Mouse (Mus musculus) hindbrain, embryonic 10.5 days (tissue): Measurements from ENCODE around the gene Kitl. TPM values are rescaled to one million over a fixed set of nuclear protein-coding genes. Genes with fewer than 3 reads are reported as not detected.

Experiments
- DNase-seq: peaks from one replicate; pipeline ENCODE4 v3.0.0-alpha.2; 2017; ENCODE audit warnings: low spot score
- H3K27ac ChIP-seq: fragments of 300-500 bp; sonication (generic); 2 replicates; pipeline ENCODE4 v1.5.1; 2016; ENCODE audit warnings: mild to moderate bottlenecking, moderate library complexity
- H3K27me3 ChIP-seq: fragments of 300-500 bp; sonication (generic); 2 replicates; pipeline ENCODE4 v1.6.1; 2016; ENCODE audit warnings: mild to moderate bottlenecking; ENCODE audit not compliant: poor library complexity, insufficient read depth, severe bottlenecking
- H3K36me3 ChIP-seq: fragments of 300-500 bp; sonication (generic); 2 replicates; pipeline ENCODE4 v1.6.1; 2016; ENCODE audit warnings: mild to moderate bottlenecking, moderate library complexity
- H3K4me1 ChIP-seq: fragments of 300-500 bp; sonication (generic); replicated peaks from 2 replicates; pipeline ENCODE4 v1.6.1; 2016; ENCODE audit warnings: mild to moderate bottlenecking
- H3K4me3 ChIP-seq: fragments of 300-500 bp; sonication (generic); 2 replicates; pipeline ENCODE4 v1.5.1; 2016; ENCODE audit warnings: mild to moderate bottlenecking, moderate library complexity
- H3K9me3 ChIP-seq: fragments of 300-500 bp; sonication (generic); 2 replicates; pipeline ENCODE4 v1.6.1; 2016; ENCODE audit warnings: mild to moderate bottlenecking, moderate library complexity
- WGBS: fragments of 180-500 bp; shearing (Covaris S2); methylation state at CpG from one replicate; pipeline ENCODE4 v1.1.7; 2016; 5-methylcytosine and 5-hydroxymethylcytosine counted together
- polyA plus RNA-seq: library from polyadenylated mRNA; unstranded; fragments of >200 nt; fragmentation: Nextera tagmentation; extraction: Ambion mirVana; gene quantifications from 2 replicates; pipeline ENCODE4 v1.2.1, GENCODE M21; 2016

Gene Kitl
- polyA plus RNA-seq, 1 experiment from 2014 or later: 12.1 TPM

DNA sequence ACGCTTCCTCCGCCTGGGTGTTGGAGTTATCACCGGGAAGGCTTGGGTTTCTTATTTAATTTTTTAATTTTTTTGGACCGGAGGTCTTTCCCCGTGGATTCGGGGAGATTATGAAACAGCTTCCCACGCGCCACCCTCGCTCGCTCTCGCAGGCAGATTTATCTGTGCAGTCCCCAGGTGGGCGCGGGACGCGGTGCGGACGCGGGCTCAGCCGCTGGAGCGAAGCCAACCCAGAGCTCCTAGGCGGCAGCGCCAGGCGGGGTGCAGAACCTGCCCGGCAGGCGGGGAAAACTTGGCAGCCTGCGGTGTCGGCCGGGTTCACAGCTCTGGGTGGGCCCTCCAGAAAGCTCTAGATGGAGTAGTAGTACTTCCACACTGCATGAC lies 888 bp downstream of the Kitl start:
- no peaks in the 10 kb centered on the region for H3K9me3 ChIP-seq
- no peak for DNase-seq
- H3K27me3 ChIP-seq: peaks cover 67% of the 10 kb centered on the region
- peaks cover 39% of the 10 kb centered on the region for H3K4me1 ChIP-seq
- WGBS: under 1% methylated on average over 28 of the region's 28 CpGs
- H3K4me3 ChIP-seq: peak overlapping the region; percentile 67
- peak overlapping the region; percentile 76 for H3K27ac ChIP-seq
- no peaks in the 10 kb centered on the region for H3K36me3 ChIP-seq

DNA sequence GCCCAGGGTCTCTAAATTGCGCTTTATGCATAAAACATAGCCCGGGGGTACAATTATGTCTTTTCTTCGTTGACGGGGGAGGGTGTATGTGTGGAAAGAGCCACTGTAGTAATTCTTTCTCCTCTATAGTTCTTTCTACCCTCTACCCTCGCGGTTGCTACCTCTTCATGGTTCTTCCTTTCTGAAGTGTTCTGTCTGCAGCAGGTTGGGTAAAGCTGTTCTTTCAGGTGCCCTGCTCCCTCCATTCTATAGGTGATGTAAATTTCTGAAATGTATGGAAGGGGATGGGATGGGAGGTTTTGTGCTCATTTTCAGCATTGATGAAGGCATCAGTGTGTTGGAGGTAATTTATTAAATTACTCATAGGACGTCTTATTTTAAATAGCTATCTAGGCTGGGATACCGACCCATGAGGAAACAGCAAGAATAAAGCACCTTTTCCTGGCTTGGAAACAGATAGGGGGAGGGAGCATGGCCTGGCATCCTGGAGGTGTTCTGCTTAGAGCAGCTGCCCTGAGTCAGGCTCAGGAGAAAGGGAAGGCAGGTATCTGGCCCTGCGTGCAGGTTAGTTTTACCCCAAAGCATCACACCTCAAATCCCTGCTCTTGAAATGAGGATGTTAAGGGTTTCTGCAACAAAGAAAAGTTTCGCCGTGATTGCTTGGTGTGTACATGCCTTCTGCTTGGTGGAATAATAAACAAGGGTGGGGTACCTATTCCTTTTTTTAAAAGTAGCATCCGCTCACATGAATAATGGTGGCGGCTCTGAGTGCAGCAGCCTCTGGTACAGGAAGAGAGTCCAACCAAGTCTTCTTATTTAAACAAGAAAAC lies 1.7 kb downstream of the Kitl start:
- Histone ChIP-seq H3K36me3 (no peaks in the 10 kb centered on the region), H3K27me3 (peaks cover 73% of the 10 kb centered on the region), H3K4me3 (peak overlapping the region; percentile 67), H3K27ac (no peak overlapping the region), H3K9me3 (no peaks in the 10 kb centered on the region), H3K4me1 (peaks cover 45% of the 10 kb centered on the region)
- WGBS: 23% methylated on average over 13 of the region's 13 CpGs
- DNase-seq: no peak

DNA sequence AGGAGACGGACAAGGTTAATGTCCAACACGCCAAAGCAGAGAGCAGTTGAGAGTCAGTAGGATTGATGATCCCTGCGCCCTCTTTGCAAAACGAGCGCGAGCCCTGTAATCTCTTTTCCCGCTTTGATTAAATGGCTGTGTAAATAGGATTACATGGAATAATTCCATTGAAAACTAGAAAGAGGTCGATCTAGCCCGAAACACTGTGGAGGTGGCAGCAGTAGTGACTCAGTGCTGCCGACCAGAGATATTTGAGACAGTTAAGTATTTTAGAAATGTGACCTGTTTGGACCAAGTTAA lies 2.3 kb downstream of the Kitl start:
- 12% methylated on average over 10 of the region's 10 CpGs for WGBS
- peaks cover 73% of the 10 kb centered on the region for H3K27me3 ChIP-seq
- 0 out of 2 replicates have a peak overlapping the region, but pooled peaks have one; percentile 16 for H3K27ac ChIP-seq
- peak overlapping the region; percentile 67 for H3K4me3 ChIP-seq
- DNase-seq: no peak
- H3K4me1 ChIP-seq: peaks cover 51% of the 10 kb centered on the region
- H3K9me3 ChIP-seq: no peaks in the 10 kb centered on the region
- H3K36me3 ChIP-seq: no peaks in the 10 kb centered on the region

DNA sequence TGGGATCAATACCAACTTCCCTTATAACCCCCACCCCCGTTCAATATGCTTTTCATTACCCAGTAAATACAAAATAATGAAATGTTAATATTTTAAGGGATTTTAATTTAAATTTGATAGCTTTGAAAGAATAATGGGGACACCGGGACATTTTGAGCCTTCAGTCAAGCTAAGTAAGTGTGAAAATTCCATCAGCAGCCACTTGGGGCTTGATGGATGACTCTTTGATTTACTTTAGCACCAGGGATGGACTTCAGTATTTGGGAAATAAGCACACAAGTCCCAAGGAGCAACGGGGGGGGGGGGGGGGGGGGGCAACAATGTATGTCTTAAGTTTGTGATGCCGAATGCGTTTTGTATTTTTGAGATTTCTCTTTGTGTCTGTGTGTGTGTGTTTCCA lies 3.1 kb downstream of the Kitl start:
- Histone ChIP-seq H3K4me1 (peaks cover 52% of the 10 kb centered on the region), H3K27me3 (peaks cover 72% of the 10 kb centered on the region), H3K36me3 (no peaks in the 10 kb centered on the region), H3K9me3 (no peaks in the 10 kb centered on the region), H3K27ac (no peak overlapping the region), H3K4me3 (no peak overlapping the region; the same call in 1 of the 2 replicates)
- 36% methylated on average over 5 of the region's 5 CpGs for WGBS
- no peak for DNase-seq

DNA sequence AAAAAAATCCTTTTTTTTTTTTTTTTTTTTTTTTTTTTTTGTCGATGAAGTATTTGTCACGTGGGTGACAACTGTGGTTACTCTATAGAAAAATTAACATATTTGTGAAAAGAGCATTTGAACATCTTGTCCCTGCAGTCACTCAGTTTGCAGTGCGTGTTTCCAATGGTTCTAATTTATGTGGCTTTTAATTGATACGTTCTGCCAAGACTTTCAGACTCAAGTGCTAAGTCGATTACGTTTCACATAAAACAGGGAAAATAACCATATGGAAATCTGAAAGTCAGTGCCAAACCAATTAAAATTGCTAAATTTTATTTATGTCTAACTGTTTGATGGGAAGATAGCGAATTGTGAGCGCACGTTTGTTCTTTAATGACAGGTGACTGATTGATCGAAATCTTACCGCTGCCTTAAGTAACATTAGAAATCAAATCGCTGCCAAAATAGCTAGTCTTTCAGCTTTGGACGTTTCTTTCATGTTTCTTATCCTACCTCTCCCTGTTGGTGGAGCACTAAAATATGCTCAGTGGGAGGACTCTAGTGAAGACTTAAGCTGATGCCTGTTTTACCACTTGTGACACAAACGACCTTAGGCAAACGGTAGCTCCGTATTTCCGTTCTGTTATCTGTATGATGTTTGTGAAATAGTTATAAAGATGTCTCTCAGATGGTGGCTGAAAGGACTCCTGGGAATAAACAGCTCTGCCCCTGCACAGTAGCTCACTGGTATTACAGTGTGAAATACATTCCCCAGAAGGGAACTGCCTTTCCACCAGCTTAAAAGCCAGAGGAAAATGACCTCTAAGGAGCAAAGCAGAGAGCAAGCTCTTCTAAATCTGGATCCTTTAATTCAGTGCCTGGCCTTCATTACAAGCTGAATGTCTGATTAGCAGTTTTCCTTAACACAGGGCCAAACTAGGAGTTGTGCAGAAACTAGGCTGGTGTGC lies 4.1 kb downstream of the Kitl start:
- no peak for DNase-seq
- no peak overlapping the region for H3K4me3 ChIP-seq
- 76% methylated on average over 17 of the region's 17 CpGs for WGBS
- no peaks in the 10 kb centered on the region for H3K36me3 ChIP-seq
- peaks cover 66% of the 10 kb centered on the region for H3K27me3 ChIP-seq
- no peaks in the 10 kb centered on the region for H3K9me3 ChIP-seq
- peaks cover 52% of the 10 kb centered on the region for H3K4me1 ChIP-seq
- no peak overlapping the region for H3K27ac ChIP-seq

DNA sequence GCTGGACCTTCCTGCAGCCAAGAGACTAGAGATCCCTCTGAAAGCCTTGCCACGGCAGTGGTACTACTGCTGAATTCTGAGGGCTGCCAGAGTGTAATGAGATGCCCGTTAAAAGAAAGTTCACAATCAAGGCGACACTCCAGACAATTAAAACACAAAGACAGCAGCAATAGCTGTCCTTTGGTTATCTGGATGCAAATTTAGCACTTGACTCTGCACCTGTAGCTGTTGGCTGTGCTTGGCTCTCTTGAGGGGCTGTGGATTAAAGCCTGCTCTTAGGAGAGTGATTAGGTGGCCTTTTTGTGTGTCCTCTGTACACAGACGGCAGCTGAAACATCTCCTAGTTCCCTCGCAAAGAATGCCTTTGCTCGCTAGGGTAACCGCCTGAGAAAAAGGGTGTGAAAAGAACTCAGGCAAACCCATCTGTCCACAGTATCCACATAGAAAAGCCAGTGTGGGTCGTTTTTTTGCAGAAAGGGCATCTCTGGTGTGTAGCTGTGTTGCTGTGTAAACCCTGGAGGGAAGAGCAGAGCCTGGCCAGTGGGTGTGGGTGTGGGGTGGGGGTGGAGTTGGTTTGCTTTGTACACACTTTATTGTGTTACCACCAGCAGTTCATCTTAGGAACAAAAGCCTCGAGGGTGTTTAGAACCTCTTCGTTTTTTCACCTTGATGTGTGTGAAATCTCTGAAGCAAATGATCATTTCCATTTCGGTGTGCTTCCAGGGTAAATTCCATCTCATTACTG lies 6.8 kb downstream of the Kitl start:
- WGBS: 39% methylated on average over 11 of the region's 11 CpGs
- Histone ChIP-seq H3K27ac (no peak overlapping the region), H3K36me3 (no peaks in the 10 kb centered on the region), H3K27me3 (peaks cover 50% of the 10 kb centered on the region), H3K4me1 (peaks cover 42% of the 10 kb centered on the region), H3K9me3 (no peaks in the 10 kb centered on the region), H3K4me3 (no peak overlapping the region)
- no peak for DNase-seq

DNA sequence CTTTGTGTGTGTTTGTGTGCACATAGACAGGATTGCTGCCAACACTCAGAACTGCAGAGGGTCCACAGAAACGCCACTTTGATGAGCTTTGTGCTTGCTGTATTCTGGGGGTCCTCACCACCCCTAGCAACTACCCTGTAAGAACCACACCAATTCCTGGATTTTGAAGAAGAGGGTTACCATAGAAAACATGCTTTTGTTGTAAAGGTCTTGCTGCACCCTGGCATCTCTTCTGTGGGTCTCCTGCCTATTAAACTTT lies 7.3 kb downstream of the Kitl start:
- H3K4me1 ChIP-seq: peaks cover 37% of the 10 kb centered on the region
- no peak overlapping the region for H3K4me3 ChIP-seq
- 50% methylated on average over 1 of the region's 1 CpGs for WGBS
- no peak overlapping the region for H3K27ac ChIP-seq
- no peak for DNase-seq
- no peaks in the 10 kb centered on the region for H3K9me3 ChIP-seq
- no peaks in the 10 kb centered on the region for H3K36me3 ChIP-seq
- peaks cover 45% of the 10 kb centered on the region for H3K27me3 ChIP-seq

DNA sequence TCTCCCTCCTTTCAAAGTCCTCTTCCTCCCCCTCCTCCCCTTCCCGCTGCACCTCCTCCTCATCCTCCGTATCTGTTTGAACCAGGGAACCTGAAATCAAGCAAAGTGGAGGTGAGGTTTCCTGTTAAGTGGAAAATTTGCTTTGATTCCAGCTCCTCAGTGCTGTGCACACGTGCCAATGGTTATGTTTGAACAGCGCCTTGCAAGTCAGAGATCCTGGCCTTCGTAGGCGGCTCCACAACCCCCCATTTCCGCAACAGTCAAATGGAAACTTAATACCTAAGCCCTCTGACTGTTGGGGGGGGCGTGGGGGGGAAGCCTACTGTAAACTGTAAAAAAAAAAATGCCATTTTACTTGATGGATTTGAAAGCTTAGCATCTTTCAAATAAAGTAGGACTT lies 10.2 kb downstream of the Kitl start:
- Histone ChIP-seq H3K4me1 (peaks cover 13% of the 10 kb centered on the region), H3K36me3 (no peaks in the 10 kb centered on the region), H3K9me3 (no peaks in the 10 kb centered on the region), H3K27ac (no peak overlapping the region), H3K27me3 (peaks cover 20% of the 10 kb centered on the region), H3K4me3 (no peak overlapping the region)
- DNase-seq: no peak
- 65% methylated on average over 8 of the region's 8 CpGs for WGBS

DNA sequence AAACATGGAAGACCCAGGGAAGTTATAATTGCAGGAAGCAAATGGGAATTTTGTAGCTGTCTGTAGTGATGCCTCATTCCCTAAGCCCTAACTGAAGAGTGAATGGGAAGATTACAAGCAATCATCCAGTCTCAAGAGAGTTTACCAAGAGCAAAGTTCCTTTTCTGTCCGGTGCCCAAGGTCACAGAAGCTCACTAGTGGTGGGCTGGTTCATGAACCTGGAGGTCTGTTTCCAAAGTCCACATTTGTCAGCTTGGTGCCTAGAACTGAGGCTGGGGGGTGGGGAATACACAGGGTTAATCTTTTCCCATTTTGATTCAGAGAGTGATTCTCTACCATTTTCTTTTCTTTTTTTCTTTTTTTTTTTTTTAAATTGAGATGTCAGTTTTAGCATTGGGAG lies 11.3 kb downstream of the Kitl start:
- WGBS: 78% methylated on average over 1 of the region's 1 CpGs
- Histone ChIP-seq H3K27me3 (peaks cover 9% of the 10 kb centered on the region), H3K9me3 (no peaks in the 10 kb centered on the region), H3K4me3 (no peak overlapping the region), H3K36me3 (no peaks in the 10 kb centered on the region), H3K4me1 (peaks cover 19% of the 10 kb centered on the region), H3K27ac (no peak overlapping the region)
- no peak for DNase-seq

DNA sequence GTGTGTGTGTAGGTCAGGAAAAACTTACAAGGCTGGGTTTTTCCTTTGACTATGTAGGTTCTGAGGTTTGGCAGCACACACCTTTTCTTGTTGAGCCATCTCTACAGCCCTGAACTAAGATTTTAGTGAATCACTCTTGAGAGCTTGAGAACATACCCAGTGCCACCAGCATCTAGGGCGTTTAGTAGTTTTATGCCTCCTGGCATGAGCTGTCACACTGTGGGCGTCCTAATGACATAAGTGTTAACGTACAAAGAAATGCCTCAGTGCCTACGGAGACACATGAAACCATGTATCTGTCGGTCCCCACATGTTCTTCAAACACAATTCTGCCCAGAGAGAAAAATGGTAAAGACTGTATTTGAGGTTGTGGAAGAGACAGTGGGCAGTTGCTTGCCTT lies 15.0 kb downstream of the Kitl start:
- Histone ChIP-seq H3K4me1 (peaks cover 9% of the 10 kb centered on the region; the same call in 1 of the 2 replicates), H3K36me3 (no peaks in the 10 kb centered on the region), H3K4me3 (no peak overlapping the region), H3K9me3 (no peaks in the 10 kb centered on the region), H3K27me3 (peaks cover 5% of the 10 kb centered on the region; the same call in 1 of the 2 replicates), H3K27ac (no peak overlapping the region)
- DNase-seq: no peak
- WGBS: 78% methylated on average over 5 of the region's 5 CpGs

DNA sequence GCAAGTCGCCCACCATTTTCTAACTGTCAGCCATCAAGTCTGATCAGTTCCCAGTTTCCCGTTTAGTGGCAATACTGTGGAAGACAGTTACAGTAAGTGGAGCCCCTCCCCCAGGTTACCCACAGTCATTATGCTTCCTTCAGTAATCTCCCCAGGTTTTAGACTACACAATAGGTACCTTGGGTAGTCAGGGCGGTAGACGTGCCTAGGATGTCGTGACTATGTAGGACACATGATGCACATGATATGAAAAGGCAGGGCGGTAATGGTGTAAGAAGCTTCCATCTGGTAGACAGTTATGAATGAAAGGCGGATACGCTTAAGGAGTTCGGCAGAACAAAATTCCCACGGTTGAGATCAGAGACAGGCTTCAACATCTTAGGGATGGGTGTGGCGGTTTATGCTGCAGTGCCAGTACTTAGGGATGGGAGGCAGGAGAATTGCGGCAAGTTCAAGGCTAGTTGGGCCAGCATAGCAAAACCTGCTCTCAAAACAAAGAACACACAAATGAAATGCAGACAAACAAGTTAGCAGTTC lies 15.6 kb downstream of the Kitl start:
- no peak overlapping the region for H3K4me3 ChIP-seq
- no peaks in the 10 kb centered on the region for H3K36me3 ChIP-seq
- H3K27ac ChIP-seq: no peak overlapping the region
- H3K4me1 ChIP-seq: peaks cover 11% of the 10 kb centered on the region; the same call in 1 of the 2 replicates
- H3K9me3 ChIP-seq: no peaks in the 10 kb centered on the region
- H3K27me3 ChIP-seq: peaks cover 5% of the 10 kb centered on the region; the same call in 1 of the 2 replicates
- no peak for DNase-seq
- 79% methylated on average over 12 of the region's 12 CpGs for WGBS

DNA sequence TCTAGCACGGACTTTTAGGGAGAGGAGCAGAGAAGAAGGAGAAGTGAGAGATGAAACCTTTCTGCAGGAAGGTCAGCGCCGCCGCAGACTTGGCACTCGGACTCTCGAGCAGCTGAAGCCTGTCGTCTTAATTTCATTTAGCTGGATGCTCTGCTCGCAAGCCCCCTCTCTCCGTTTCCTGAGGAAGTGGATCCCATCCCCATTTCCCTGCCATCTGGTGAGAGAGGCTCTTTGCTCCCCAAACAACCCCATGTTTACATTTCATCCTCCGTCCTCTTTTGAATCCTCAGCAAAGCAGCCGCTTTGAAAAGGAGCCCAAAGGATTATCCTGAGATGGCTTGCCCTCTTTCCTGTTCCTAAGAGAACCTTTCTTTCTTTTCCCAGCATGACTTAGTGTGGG lies 16.2 kb downstream of the Kitl start:
- Histone ChIP-seq H3K27ac (no peak overlapping the region), H3K4me1 (peaks cover 14% of the 10 kb centered on the region; the same call in 1 of the 2 replicates), H3K9me3 (no peaks in the 10 kb centered on the region), H3K27me3 (peaks cover 5% of the 10 kb centered on the region; the same call in 1 of the 2 replicates), H3K36me3 (no peaks in the 10 kb centered on the region), H3K4me3 (0 out of 2 replicates have a peak overlapping the region, but pooled peaks have one; percentile 11)
- 24% methylated on average over 11 of the region's 11 CpGs for WGBS
- no peak for DNase-seq
